Mouse (Mus musculus): ENCODE results near the gene Tmem108.
"Not testable (repeated sequence)": the region's sequence is repeated elsewhere in the genome, so short reads cannot be mapped to it uniquely, and the experiment has no call there.

Gene Tmem108

GRCm38 (mm10) chr9:103679234-103679633 lies 82.4 kb downstream of the Tmem108 start:
- DNase-seq (ENCODE audit: low spot score), result no peak

DNA sequence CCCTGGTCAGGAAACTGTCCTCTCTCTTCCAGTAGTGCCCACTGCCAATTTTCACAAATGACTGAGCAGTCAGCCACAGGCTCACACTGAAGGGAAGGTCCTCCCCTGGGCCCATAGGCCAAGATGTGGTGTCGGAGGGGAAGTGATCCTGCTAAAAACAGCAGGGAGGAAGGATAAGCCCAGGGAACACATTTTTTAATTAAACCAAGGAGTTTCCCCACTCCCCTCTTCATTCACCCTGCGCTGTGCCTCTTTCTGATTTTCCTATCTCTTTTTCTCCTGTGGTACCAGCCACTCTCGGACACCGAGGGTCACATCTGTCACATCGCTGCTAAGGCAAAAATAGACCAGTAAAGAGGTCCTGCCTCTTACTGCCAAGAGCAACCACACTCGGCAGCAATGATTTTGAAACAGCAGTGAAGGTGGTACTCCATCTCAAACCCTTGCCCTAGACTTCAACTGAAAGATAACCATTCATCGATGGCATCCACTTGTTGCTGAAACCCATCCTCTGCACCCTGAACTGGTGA lies 83.0 kb downstream of the Tmem108 start:
- DNase-seq (ENCODE audit: low spot score), result no peak

GRCm38 (mm10) chr9:103677811-103678210 lies 83.8 kb downstream of the Tmem108 start:
- no peak for DNase-seq (ENCODE audit: low spot score)

GRCm38 (mm10) chr9:103675721-103676480 lies 85.7 kb downstream of the Tmem108 start:
- DNase-seq (ENCODE audit: low spot score), result no peak

DNA sequence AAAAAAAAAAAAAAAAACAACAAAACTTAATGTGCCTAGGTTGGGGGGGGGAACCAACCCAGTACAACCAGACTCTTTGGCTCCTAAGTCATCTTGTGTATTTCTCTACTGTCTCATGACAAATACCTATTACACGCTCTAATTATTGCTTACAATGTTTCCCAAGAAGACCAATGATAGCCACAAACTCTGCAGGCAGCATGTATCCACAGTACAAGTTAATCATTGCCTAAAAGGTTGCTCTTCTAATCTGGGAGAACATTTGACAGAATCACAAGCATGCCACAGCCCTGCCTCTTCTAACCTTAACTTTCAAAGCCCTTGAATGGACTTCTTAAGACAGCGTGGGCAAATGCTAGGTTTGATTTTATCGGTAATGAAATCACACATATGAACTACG lies 88.8 kb downstream of the Tmem108 start:
- no peak for DNase-seq (ENCODE audit: low spot score)

DNA sequence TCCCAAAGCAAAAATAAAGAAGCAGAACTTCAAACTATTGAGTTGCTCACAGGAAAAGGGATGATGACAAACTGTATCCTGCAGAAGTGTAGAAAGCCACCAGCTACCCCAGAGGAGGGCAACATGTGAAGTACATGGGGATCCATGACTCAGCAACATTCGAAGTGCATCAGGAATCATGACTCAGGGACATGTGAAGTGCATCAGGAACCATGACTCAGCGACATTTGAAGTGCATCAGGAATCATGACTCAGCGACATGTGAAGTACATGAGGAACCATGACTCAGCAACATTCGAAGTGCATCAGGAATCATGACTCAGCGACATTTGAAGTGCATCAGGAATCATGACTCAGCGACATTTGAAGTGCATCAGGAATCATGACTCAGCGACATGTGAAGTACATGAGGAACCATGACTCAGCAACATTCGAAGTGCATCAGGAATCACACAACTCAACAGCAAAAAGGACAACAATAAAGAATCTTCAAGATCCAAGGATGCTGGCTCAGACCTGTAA lies 91.0 kb downstream of the Tmem108 start:
- not testable (repeated sequence) for DNase-seq (ENCODE audit: low spot score)

- no peak for DNase-seq (ENCODE audit: low spot score)
These were observed 92.8 kb downstream of the Tmem108 start for GRCm38 (mm10) chr9:103668830-103669229.

GRCm38 (mm10) chr9:103665817-103666216 lies 95.8 kb downstream of the Tmem108 start:
- no peak for DNase-seq (ENCODE audit: low spot score)

DNA sequence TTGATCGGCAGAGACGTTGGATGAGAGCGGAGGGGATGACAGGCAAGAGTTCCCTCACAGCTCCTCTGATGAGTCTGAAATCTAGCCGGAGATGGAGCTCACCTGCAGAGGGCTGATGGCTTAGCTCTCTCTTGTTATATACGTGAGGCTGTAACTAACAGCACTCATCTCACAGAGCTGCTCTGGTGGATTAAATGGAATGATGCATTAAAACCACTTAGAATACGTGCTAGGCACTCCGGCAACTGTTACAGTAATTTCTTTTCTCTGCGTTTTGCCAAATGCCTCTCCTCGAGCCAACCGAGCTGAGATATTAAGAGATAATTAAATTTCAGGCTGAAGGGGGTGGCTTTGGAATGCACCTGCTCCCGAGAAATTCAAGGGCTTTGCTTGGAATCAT lies 97.5 kb downstream of the Tmem108 start:
- no peak for DNase-seq (ENCODE audit: low spot score)

GRCm38 (mm10) chr9:103661873-103662272 lies 99.8 kb downstream of the Tmem108 start:
- no peak for DNase-seq (ENCODE audit: low spot score)

GRCm38 (mm10) chr9:103657981-103658380 lies 103.7 kb downstream of the Tmem108 start:
- no peak for DNase-seq (ENCODE audit: low spot score)

- no peak for DNase-seq (ENCODE audit: low spot score)
These were observed 104.3 kb downstream of the Tmem108 start for GRCm38 (mm10) chr9:103657183-103657975.

- no peak for DNase-seq (ENCODE audit: low spot score)
These were observed 107.5 kb downstream of the Tmem108 start for GRCm38 (mm10) chr9:103653995-103654587.

DNA sequence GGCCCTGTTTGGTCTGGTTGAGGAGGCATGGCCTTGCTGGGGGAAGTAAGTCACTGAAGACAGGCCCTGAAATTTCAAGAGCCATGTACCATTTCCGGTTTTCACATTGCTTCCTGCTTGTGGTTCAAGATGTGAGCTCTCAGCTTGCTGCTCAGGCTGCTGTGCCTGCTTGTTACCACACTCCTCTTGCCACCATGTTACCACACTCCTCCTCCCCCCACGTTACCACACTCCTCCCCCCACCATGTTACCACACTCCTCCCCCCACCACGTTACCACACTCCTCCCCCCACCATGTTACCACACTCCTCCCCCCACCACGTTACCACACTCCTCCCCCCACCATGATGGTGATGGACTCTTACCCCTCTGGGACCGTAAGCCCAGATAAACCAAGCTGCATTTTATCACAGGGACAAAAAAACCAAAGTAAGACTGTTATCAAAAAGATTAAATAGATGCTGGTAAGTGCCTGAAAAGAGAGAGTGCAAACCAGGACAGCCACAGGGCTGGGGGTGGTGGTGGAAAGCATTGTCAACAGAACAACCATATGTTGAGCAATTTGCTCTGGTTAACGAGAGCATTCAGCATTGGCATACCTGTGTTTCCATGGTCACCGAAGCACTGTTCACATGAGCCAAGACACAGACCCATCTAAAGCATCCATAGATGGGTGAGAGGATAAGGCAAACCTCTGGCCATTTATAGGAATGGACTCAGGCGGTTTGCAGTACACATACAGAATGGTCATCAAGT lies 109.3 kb downstream of the Tmem108 start:
- no peak for DNase-seq (ENCODE audit: low spot score)

DNA sequence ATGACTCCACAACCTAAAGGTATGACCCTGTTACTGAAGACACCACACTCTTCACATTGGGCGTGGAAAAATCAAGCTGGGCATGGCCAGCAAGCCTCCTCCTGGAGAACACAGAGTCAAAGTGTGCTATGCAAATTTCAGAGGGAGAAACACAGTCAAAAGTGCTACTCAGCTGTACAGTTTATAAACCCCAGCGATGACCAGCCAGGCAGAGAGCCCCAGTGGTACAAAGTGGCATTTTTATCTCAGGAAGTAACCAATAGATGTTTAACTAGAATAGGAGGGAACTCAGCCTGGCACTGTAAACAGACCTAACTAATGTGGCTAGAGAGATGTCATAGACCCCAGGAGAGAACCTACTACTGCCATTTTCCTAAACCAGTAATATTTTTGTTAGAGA lies 115.0 kb downstream of the Tmem108 start:
- no peak for DNase-seq (ENCODE audit: low spot score)

DNA sequence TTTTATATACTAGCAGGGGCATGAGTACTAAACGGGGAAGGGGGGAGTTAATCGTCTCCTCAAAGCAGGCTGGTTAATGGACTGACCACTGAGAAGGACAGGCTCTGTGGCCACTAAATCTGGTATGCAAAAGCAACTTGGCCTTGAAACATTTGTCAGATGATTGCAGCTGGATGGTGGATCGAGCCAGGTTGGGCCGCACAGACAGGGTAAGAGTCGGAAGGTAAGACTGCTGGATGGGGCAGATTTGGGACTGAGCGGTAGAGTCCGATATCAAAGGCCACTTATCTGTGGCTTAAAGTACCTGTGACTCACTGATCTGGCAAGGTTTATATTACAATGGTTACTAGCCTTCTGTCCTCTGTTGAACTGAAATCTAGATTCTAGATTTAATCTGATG lies 115.9 kb downstream of the Tmem108 start:
- DNase-seq (ENCODE audit: low spot score), result no peak

GRCm38 (mm10) chr9:103642300-103642699 lies 119.3 kb downstream of the Tmem108 start:
- no peak for DNase-seq (ENCODE audit: low spot score)

DNA sequence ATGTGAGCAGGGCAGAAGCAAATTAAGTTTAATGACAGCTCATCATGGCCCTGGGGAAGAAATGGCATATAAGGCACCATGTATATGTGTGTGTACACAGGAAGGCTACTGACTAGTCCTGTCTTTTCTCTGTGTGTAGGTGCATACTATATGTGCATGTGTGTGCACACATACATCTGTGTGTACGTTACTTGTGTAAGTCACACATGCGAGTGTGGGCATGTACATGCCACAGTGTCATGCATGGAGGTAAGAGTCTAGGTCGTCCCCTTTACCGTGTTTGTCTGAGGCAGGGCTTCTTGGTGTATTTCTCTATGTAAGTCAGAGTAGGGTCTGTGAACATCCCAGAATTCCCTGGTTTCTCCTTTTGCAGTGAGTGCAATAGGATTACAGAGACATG lies 120.3 kb downstream of the Tmem108 start:
- no peak for DNase-seq (ENCODE audit: low spot score)

DNA sequence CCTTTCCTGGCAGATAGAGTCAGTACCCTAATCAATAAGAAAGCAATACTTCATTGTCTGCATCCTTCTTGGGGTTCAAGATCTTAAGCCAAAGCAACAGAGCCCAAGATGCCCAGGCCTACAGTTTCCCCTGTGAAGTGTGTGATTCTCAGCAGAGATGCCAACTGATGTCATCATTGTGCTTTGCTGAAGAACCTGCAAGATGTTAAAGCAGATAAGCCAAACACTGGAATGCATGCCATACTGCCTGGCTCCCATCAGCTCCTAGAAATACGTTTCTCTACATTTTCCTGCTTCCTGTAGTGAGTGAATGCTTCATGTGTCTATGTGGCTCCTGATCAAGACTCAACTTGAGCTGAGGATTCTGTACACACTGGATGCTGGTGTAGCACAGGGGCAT lies 122.2 kb downstream of the Tmem108 start:
- no peak for DNase-seq (ENCODE audit: low spot score)

GRCm38 (mm10) chr9:103637451-103637850 lies 124.2 kb downstream of the Tmem108 start:
- DNase-seq (ENCODE audit: low spot score), result no peak

DNA sequence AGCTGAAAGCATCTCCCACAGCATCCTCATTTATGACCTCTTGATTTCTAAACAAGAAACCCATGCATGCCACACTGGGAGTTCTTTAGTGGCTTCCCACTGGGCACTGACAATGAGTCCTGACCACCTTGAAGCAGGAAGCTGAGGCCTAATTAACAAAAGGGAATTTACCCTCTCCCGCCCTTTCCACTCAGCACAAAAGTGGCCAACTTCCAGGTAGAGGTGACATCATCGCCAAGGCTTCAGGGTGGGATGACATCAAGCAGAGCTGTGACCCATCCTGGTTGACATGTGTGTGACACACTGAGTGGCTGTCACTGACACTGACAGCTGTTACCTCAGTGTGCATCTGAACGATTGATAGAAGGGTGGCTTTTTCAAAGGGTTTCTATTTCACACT lies 124.8 kb downstream of the Tmem108 start:
- no peak for DNase-seq (ENCODE audit: low spot score)

Measured in ovary, postnatal 36 days (tissue).